Mouse (Mus musculus): ENCODE results near the gene Rtn4rl2.

The Rtn4rl2 gene

GRCm38 (mm10) chr2:84885084-84886055 lies 1.1 kb downstream of the Rtn4rl2 start:
- DNase-seq (ENCODE audit: low spot score): peak; percentile 45

DNA sequence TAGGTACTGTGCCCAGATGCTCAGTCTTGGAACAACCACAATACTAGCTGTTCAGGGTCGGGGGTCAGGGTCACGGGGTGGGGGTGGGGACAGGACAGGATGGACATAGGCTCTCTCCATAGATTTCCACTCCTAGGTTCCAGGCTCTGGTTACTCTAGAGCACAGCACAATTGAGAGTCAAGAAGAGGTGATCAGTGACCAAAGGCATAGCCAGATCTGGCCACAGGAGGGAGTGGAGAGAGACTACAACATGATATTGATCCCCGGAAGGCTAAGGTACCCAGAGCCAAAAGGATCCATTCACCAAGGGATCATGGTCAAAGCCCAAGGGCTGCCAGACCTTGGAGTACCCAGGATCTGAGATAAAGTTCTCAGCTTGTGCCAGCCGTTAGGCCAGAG lies 1.9 kb downstream of the Rtn4rl2 start:
- DNase-seq (ENCODE audit: low spot score): no peak

DNA sequence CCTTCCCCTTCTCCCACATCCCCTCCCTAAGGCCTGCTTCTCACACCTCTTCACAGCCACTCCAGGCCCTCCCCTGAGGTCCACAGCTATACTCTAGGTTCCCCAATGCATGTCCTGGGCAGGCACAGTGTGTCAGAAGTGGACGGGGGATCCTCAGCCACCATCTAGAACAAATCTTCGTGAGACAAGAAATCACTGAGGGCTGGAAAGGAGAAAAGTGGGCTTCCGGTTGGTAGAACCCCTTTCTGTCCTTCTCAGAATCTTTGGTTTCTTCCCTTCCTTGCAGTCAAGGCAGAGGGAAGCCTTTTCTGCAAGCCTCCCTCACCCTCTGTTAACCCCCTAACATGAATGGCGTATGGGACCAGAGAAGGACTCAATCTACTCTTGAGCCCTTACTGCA lies 2.6 kb downstream of the Rtn4rl2 start:
- DNase-seq (ENCODE audit: low spot score): no peak

GRCm38 (mm10) chr2:84883530-84883929 lies 3.0 kb downstream of the Rtn4rl2 start:
- peak; percentile 34 for DNase-seq (ENCODE audit: low spot score)

DNA sequence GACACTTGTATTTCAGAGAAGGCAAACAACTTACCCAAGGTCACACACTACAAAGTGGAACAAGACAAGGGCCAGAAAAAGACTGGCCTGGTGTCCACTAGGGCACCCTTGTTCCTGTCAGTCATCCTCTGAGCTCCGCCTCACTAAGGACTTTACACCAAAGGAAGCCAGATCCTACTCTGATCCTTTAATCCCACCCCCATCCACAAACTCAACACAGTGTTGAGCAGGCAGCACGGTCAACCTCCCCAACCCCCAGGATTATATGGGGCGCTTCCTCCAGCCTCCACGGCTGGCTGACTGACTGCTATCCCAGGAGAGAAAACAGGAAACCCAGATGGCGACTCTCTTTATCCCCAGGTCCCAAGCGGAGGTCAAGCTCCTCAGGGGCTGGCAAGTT lies 3.4 kb downstream of the Rtn4rl2 start:
- DNase-seq (ENCODE audit: low spot score): no peak

GRCm38 (mm10) chr2:84882606-84883005 lies 3.9 kb downstream of the Rtn4rl2 start:
- no peak for DNase-seq (ENCODE audit: low spot score)

GRCm38 (mm10) chr2:84880590-84880989 lies 5.9 kb downstream of the Rtn4rl2 start:
- no peak for DNase-seq (ENCODE audit: low spot score)

GRCm38 (mm10) chr2:84875842-84876241 lies 10.7 kb downstream of the Rtn4rl2 start:
- DNase-seq (ENCODE audit: low spot score): no peak

DNA sequence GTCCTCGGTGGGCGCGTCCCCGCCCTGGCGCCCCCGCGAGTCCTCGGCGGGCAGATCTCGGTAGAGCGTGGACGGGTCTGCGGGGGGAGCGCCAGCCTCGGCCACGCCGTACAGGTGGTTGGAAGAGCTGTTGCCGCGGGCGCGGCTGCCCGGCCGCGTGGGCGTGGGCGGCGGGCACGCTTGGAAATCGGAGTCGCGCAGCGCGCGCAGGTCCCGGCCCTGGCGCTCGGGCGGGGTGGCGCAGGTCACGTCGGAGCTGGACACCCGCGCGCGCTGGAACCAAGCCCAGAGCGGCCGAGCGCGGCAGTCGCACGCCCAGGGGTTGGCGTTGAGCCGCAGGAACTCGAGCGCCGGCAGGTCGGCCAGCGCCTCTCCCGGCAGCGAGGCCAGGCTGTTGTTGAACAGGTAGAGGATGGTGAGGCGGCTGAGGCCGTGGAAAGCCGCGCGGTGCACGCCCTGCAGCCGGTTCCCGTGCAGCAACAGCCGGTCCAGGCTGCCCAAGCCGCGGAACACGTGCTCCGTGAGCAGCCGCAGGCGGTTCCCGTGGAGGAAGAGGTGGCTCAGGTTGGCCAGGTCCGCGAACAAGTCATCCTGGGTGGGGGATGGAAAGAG lies 14.3 kb downstream of the Rtn4rl2 start:
- DNase-seq (ENCODE audit: low spot score): peak; percentile 28

- DNase-seq (ENCODE audit: low spot score): peak; percentile 45
These were observed 15.8 kb downstream of the Rtn4rl2 start for GRCm38 (mm10) chr2:84870623-84871160.

- DNase-seq (ENCODE audit: low spot score): no peak
These were observed 17.5 kb downstream of the Rtn4rl2 start for GRCm38 (mm10) chr2:84868977-84869376.

DNA sequence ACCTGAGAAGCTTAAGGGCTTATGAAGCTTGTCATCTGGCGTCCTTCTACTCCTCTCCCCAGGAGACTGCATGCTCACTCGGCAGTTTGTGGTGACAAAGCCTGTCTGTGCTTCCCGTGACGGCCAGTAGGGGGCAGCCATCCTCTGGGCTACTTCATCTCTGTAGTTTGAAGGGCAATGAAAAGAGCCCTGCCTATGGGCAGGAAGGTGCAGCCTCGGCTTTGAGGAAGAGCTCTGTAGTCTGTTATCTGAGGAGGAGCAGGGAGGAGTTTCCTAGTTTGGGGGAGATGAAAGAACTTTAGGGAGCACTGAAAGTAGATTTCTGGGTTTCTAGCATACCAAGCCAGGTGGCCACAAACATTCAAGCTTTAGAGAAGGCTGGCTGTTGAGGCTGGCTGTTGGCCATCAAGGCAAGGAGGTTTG lies 18.0 kb downstream of the Rtn4rl2 start:
- peak; percentile 80 for DNase-seq (ENCODE audit: low spot score)

GRCm38 (mm10) chr2:84865616-84866571 lies 20.6 kb downstream of the Rtn4rl2 start:
- peak; percentile 68 for DNase-seq (ENCODE audit: low spot score)

DNA sequence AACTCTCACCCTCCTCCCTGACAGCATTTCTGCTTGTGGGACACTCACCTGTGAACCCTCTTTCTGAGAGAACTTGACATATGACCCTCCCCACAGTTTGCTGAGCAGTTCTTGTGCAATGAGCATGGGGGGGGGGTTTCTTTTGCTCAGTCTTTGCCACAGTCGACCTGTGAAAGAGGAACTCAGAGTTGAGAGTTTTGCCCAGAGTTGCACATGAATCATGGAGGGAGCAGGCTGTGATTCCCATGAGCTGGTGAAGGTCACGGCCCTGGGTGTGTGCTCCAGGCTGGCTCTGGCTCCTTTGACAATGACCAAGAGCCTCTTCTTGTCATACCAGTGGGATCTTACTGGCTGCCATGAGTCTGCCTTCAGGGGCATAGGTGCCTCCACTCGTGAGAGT lies 24.3 kb downstream of the Rtn4rl2 start:
- no peak for DNase-seq (ENCODE audit: low spot score)

DNA sequence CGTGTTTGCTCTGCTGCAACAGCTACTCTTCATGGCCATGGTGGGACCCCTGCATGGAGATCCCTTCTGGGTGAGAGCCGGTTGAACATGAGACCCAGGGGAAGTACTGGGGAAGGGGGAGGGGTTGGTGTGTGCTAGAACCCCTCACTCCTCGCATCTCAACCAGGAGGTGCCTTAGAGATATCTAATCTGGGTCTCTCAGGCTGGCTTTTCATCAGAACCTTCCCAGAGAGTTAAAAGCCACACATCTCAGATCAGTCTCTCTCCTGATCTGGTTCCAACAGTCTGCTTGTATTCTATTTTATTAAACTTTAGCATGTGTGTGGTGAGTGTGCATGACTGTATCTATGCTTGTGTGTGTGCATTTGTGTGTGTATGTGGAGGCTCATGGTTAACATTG lies 25.1 kb downstream of the Rtn4rl2 start:
- no peak for DNase-seq (ENCODE audit: low spot score)

GRCm38 (mm10) chr2:84859991-84860780 lies 26.3 kb downstream of the Rtn4rl2 start:
- no peak for DNase-seq (ENCODE audit: low spot score)

GRCm38 (mm10) chr2:84858551-84858950 lies 28.0 kb downstream of the Rtn4rl2 start:
- no peak for DNase-seq (ENCODE audit: low spot score)

DNA sequence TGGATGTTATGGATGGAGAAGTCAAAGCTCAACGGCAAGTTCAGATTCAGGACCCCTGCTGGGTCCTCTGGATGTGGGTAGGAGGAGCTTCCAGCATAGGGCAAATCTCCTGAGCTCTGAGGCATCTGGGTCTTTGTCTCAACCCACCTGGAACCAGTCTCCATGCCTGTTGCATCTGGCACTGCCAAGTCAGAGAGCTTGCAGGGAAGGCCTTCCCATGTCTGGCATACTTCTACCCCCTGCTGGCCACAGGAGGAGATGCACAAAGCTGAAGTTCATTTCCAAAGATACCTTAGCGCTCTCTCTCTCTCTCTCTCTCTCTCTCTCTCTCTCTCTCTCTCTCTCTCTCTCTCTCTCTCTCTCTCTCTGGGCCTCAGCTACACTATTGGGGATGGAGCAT lies 30.8 kb downstream of the Rtn4rl2 start:
- peak; percentile 73 for DNase-seq (ENCODE audit: low spot score)

DNA sequence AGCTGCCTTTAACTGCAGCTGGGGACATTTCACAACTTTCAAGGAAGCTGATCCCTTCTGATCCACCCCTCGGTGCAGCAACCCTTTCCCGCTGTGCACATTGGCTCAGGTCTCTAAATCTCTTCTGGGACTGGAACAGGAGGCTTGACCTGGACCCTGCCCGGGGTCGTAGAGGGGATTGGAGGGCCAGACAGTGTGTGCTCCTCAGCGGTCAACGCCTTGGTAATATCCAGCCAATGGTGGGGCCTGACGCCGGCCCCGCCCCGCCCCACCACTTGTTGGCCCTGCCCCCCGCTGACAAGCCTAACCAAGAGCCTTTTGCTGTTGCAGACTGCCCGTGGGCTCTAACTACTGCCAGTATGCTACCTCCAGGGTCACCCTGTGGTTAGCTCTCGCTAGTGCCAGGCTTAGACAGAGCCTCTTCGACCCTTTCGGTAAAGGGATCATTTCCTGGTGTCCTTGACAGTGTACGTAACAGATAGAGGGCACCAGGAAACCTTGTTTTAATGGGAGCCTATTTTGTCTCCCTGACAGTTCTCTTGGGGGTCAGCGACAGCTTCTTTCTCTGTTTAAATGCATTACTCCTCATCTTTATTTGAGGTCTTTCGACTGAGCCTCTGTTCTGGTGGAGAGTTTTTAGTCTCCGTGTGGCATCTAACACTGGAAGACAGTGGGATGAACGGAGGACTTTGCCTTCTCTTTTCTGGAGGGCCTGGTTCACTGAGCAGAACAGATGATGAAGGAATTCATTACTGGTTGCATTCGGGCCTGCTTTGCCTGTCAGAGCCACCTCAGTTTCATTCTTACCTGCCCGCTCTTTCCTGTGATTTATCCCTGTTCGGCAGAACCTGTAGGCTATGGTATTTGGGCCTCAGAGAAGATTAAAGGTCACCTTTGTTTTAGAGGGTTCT lies 35.1 kb downstream of the Rtn4rl2 start:
- peak; percentile 80 for DNase-seq (ENCODE audit: low spot score)
